Mouse (Mus musculus): ENCODE results near the gene Zfp346.

The Zfp346 gene

GRCm38 (mm10) chr13:55152621-55153415 is 47.7 kb downstream of the Zfp346 start, which contains the start of gene Fgfr4:
Gene Fgfr4 (plus strand): TSS chr13:55152640.
- DNase-seq (ENCODE audit: low spot score) = no peak

- no peak for DNase-seq (ENCODE audit: low spot score)
These were observed 48.8 kb downstream of the Zfp346 start for GRCm38 (mm10) chr13:55153951-55154350.

GRCm38 (mm10) chr13:55162365-55162764 is 57.3 kb downstream of the Zfp346 start:
- no peak for DNase-seq (ENCODE audit: low spot score)

GRCm38 (mm10) chr13:55163553-55163952 is 58.4 kb downstream of the Zfp346 start:
- DNase-seq (ENCODE audit: low spot score) = no peak

- no peak for DNase-seq (ENCODE audit: low spot score)
These were observed 60.8 kb downstream of the Zfp346 start for GRCm38 (mm10) chr13:55165831-55166339.

- no peak for DNase-seq (ENCODE audit: low spot score)
These were observed 62.0 kb downstream of the Zfp346 start for GRCm38 (mm10) chr13:55166806-55167725.

GRCm38 (mm10) chr13:55167798-55168197 is 62.7 kb downstream of the Zfp346 start:
- DNase-seq (ENCODE audit: low spot score) = no peak

- DNase-seq (ENCODE audit: low spot score) = no peak
These were observed 63.1 kb downstream of the Zfp346 start for GRCm38 (mm10) chr13:55168255-55168654.

GRCm38 (mm10) chr13:55168958-55169369 is 63.9 kb downstream of the Zfp346 start:
- DNase-seq (ENCODE audit: low spot score) = no peak

- DNase-seq (ENCODE audit: low spot score) = peak; percentile 63
These were observed 66.6 kb downstream of the Zfp346 start for GRCm38 (mm10) chr13:55171517-55172335.

DNA sequence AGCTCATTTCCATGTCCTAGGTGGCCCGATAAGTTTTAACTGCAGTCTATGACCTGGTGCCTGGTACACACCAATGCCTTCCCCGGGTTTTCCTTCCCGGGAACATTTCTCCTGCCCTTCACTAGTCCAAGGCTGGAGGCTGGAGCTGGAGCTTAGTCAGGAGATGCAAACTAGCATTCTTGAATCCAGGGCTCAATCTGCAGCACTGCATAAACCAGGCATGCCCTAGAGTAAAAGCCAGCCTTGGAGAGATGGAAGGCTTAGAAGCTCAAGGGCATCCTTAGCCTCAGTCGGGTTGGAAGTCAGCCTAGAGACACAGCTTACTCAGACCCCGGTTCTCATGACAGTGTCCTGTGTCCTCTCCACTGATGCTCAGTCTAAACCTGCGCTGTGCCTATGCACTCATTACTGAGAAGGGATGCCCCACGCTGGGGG is 67.2 kb downstream of the Zfp346 start:
- no peak for DNase-seq (ENCODE audit: low spot score)

DNA sequence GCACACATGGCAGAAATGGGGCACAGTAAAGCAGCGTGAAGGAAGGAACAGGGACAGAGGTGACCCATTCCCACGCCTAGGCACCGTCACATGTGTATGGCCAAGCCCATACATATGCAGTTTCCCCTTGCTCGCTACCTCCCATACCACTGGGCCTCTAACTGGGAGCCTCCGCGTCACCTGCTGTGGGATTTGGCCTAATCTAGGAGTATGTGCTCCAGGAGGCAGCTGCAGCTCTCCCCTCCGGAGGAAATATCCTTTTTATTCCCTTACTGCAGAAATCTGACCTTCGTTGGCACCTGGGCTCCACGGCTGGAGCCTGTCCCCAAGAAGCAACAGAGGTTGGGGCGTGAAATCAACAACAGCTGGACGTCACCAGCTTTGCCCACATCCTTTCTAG is 69.2 kb downstream of the Zfp346 start:
- DNase-seq (ENCODE audit: low spot score) = no peak

- DNase-seq (ENCODE audit: low spot score) = no peak
These were observed 71.2 kb downstream of the Zfp346 start for GRCm38 (mm10) chr13:55176265-55176664.

GRCm38 (mm10) chr13:55177903-55178496 is 72.9 kb downstream of the Zfp346 start:
- DNase-seq (ENCODE audit: low spot score) = no peak

GRCm38 (mm10) chr13:55178556-55178955 is 73.4 kb downstream of the Zfp346 start:
- DNase-seq (ENCODE audit: low spot score) = peak; percentile 75

- DNase-seq (ENCODE audit: low spot score) = no peak
These were observed 74.5 kb downstream of the Zfp346 start for GRCm38 (mm10) chr13:55179591-55179990.

DNA sequence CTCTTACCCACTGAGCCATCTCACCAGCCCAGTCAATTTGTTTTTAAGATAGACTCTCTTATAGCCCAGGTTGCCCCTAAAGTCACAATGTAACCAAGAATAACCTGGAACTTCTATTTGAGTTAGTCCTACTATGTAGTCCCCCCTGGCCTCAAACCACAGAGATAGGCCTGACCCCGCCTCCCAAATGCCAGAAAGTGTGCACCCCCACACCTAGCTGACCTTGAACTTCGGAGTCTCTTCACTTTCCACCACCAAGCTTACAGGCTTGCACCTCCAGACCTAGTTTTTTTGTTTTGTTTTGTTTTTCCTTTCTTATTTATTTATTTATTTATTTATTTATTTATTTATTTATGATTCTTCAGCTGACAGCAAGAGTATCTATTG is 76.7 kb downstream of the Zfp346 start:
- DNase-seq (ENCODE audit: low spot score) = no peak

- peak; percentile 58 for DNase-seq (ENCODE audit: low spot score)
These were observed 77.2 kb downstream of the Zfp346 start for GRCm38 (mm10) chr13:55182173-55182894.

GRCm38 (mm10) chr13:55183382-55183781 is 78.3 kb downstream of the Zfp346 start:
- DNase-seq (ENCODE audit: low spot score) = no peak

All from left cerebral cortex, adult 11 months (tissue).